Mouse (Mus musculus) heart, embryonic 15.5 days (tissue): ENCODE data around the gene Ddx60. TPM values are rescaled to one million over a fixed set of nuclear protein-coding genes. Genes with fewer than 3 reads are reported as not detected.

Source experiments
- ATAC-seq: fragments of 200-750 bp; cut with Nextera tagmentation; replicated peaks from 2 replicates; pipeline ENCODE4 v1.8.0; 2017; ENCODE audit warnings: low read depth, moderate TSS enrichment; ENCODE audit not compliant: insufficient number of reproducible peaks, insufficient read depth, low FRiP score
- H3K27ac ChIP-seq: fragments of 300-500 bp; sonication (generic); 2 replicates; pipeline ENCODE4 v1.5.1; 2015; ENCODE audit warnings: mild to moderate bottlenecking, inconsistent platforms
- H3K27me3 ChIP-seq: fragments of 300-500 bp; sonication (generic); 2 replicates; pipeline ENCODE4 v1.6.1; 2015; ENCODE audit warnings: inconsistent platforms
- H3K36me3 ChIP-seq: fragments of 300-500 bp; sonication (generic); 2 replicates; pipeline ENCODE4 v1.6.1; 2015; ENCODE audit warnings: mild to moderate bottlenecking, inconsistent platforms
- H3K4me1 ChIP-seq: fragments of 300-500 bp; sonication (generic); replicated peaks from 2 replicates; pipeline ENCODE4 v1.6.1; 2015; ENCODE audit warnings: inconsistent platforms
- H3K4me2 ChIP-seq: fragments of 300-500 bp; sonication (generic); 2 replicates; pipeline ENCODE4 v1.6.1; 2015; ENCODE audit warnings: inconsistent platforms, mild to moderate bottlenecking, moderate library complexity
- H3K4me3 ChIP-seq: fragments of 300-500 bp; sonication (generic); 2 replicates; pipeline ENCODE4 v1.5.1; 2015; ENCODE audit warnings: mild to moderate bottlenecking, inconsistent platforms
- H3K9ac ChIP-seq: fragments of 300-500 bp; sonication (generic); 2 replicates; pipeline ENCODE4 v1.6.1; 2015; ENCODE audit warnings: mild to moderate bottlenecking, inconsistent platforms
- H3K9me3 ChIP-seq: fragments of 300-500 bp; sonication (generic); replicated peaks from 2 replicates; pipeline ENCODE4 v1.6.1; 2016; ENCODE audit warnings: inconsistent platforms
- whole genome bisulfite sequencing: fragments of 180-500 bp; shearing (Covaris S2); methylation state at CpG from one replicate; pipeline ENCODE4 v1.1.7; 2015; ENCODE audit warnings: mixed read lengths; 5-methylcytosine and 5-hydroxymethylcytosine counted together
- polyA plus RNA-seq: library from polyadenylated mRNA; unstranded; fragments of >200 nt; fragmentation: Nextera tagmentation; extraction: Ambion mirVana; gene quantifications from 2 replicates; pipeline ENCODE4 v1.2.1, GENCODE M21; 2015

Gene Ddx60
- polyA plus RNA-seq, 1 experiment from 2014 or later, result 2.1 TPM

GRCm38 (mm10) chr8:61992796-61993195, 64.9 kb downstream of the Ddx60 start:
- WGBS, result 77% methylated on average over 1 of the region's 1 CpGs
- no peak overlapping the region for H3K9ac ChIP-seq
- H3K4me3 ChIP-seq, result no peak overlapping the region
- H3K27ac ChIP-seq, result no peak overlapping the region
- H3K36me3 ChIP-seq, result no peaks in the 10 kb centered on the region
- no peak overlapping the region for H3K4me2 ChIP-seq
- no peaks in the 10 kb centered on the region for H3K9me3 ChIP-seq
- H3K4me1 ChIP-seq, result no peaks in the 10 kb centered on the region
- no peak for ATAC-seq
- H3K27me3 ChIP-seq, result no peaks in the 10 kb centered on the region

- no peak overlapping the region for H3K4me3 ChIP-seq
- no peaks in the 10 kb centered on the region for H3K36me3 ChIP-seq
- H3K27ac ChIP-seq, result no peak overlapping the region
- H3K27me3 ChIP-seq, result no peaks in the 10 kb centered on the region
- no peak overlapping the region for H3K9ac ChIP-seq
- no peak overlapping the region for H3K4me2 ChIP-seq
- WGBS, result 63% methylated on average over 2 of the region's 2 CpGs
- ATAC-seq, result no peak
- H3K9me3 ChIP-seq, result no peaks in the 10 kb centered on the region
- H3K4me1 ChIP-seq, result no peaks in the 10 kb centered on the region
Observed at GRCm38 (mm10) chr8:61997125-61997524, 69.2 kb downstream of the Ddx60 start.

GRCm38 (mm10) chr8:62014166-62014565, 86.3 kb downstream of the Ddx60 start:
- H3K4me3 ChIP-seq, result no peak overlapping the region
- no peak overlapping the region for H3K9ac ChIP-seq
- no peaks in the 10 kb centered on the region for H3K36me3 ChIP-seq
- H3K9me3 ChIP-seq, result no peaks in the 10 kb centered on the region
- no peaks in the 10 kb centered on the region for H3K4me1 ChIP-seq
- no peaks in the 10 kb centered on the region for H3K27me3 ChIP-seq
- WGBS, result 86% methylated on average over 4 of the region's 4 CpGs
- no peak overlapping the region for H3K4me2 ChIP-seq
- no peak for ATAC-seq
- no peak overlapping the region for H3K27ac ChIP-seq

GRCm38 (mm10) chr8:62014582-62014981, 86.7 kb downstream of the Ddx60 start:
- Histone ChIP-seq H3K36me3 (no peaks in the 10 kb centered on the region), H3K4me3 (no peak overlapping the region), H3K27ac (no peak overlapping the region), H3K9me3 (no peaks in the 10 kb centered on the region), H3K4me2 (no peak overlapping the region), H3K27me3 (no peaks in the 10 kb centered on the region), H3K4me1 (no peaks in the 10 kb centered on the region), H3K9ac (no peak overlapping the region)
- ATAC-seq, result no peak
- WGBS, result 89% methylated on average over 4 of the region's 4 CpGs

- Histone ChIP-seq H3K9me3 (no peaks in the 10 kb centered on the region), H3K4me2 (no peak overlapping the region), H3K9ac (no peak overlapping the region), H3K27ac (no peak overlapping the region), H3K4me1 (no peaks in the 10 kb centered on the region), H3K4me3 (no peak overlapping the region), H3K27me3 (no peaks in the 10 kb centered on the region), H3K36me3 (no peaks in the 10 kb centered on the region)
- 46% methylated on average over 3 of the region's 3 CpGs for WGBS
- no peak for ATAC-seq
Observed at GRCm38 (mm10) chr8:62034351-62034750, 106.5 kb downstream of the Ddx60 start.

GRCm38 (mm10) chr8:62046809-62047208, 118.9 kb downstream of the Ddx60 start:
- 37% methylated on average over 2 of the region's 2 CpGs for WGBS
- Histone ChIP-seq H3K4me1 (no peaks in the 10 kb centered on the region), H3K9ac (no peak overlapping the region), H3K4me2 (no peak overlapping the region), H3K4me3 (no peak overlapping the region), H3K27ac (no peak overlapping the region), H3K9me3 (no peaks in the 10 kb centered on the region), H3K27me3 (no peaks in the 10 kb centered on the region), H3K36me3 (no peaks in the 10 kb centered on the region)
- no peak for ATAC-seq

- Histone ChIP-seq H3K36me3 (no peaks in the 10 kb centered on the region), H3K27me3 (no peaks in the 10 kb centered on the region), H3K4me1 (no peaks in the 10 kb centered on the region), H3K4me2 (no peak overlapping the region), H3K9ac (no peak overlapping the region), H3K9me3 (no peaks in the 10 kb centered on the region), H3K4me3 (no peak overlapping the region), H3K27ac (no peak overlapping the region)
- no peak for ATAC-seq
Observed at GRCm38 (mm10) chr8:62060357-62060756, 132.5 kb downstream of the Ddx60 start.

GRCm38 (mm10) chr8:62068305-62068704, 140.4 kb downstream of the Ddx60 start:
- no peak overlapping the region for H3K4me2 ChIP-seq
- H3K9me3 ChIP-seq, result no peaks in the 10 kb centered on the region
- no peak overlapping the region for H3K9ac ChIP-seq
- no peak overlapping the region for H3K4me3 ChIP-seq
- no peak for ATAC-seq
- H3K27ac ChIP-seq, result no peak overlapping the region
- H3K36me3 ChIP-seq, result no peaks in the 10 kb centered on the region
- H3K27me3 ChIP-seq, result no peaks in the 10 kb centered on the region
- no peaks in the 10 kb centered on the region for H3K4me1 ChIP-seq

GRCm38 (mm10) chr8:62080195-62080802, 152.4 kb downstream of the Ddx60 start:
- H3K27ac ChIP-seq, result no peak overlapping the region
- H3K4me2 ChIP-seq, result no peak overlapping the region
- H3K36me3 ChIP-seq, result no peaks in the 10 kb centered on the region
- no peak for ATAC-seq
- H3K9me3 ChIP-seq, result no peaks in the 10 kb centered on the region
- no peak overlapping the region for H3K9ac ChIP-seq
- WGBS, result 36% methylated on average over 3 of the region's 3 CpGs
- H3K4me3 ChIP-seq, result no peak overlapping the region
- no peaks in the 10 kb centered on the region for H3K27me3 ChIP-seq
- H3K4me1 ChIP-seq, result no peaks in the 10 kb centered on the region

- WGBS, result 82% methylated on average over 2 of the region's 2 CpGs
- no peak for ATAC-seq
- no peaks in the 10 kb centered on the region for H3K36me3 ChIP-seq
- H3K9ac ChIP-seq, result no peak overlapping the region
- H3K27me3 ChIP-seq, result no peaks in the 10 kb centered on the region
- no peak overlapping the region for H3K4me3 ChIP-seq
- no peak overlapping the region for H3K4me2 ChIP-seq
- no peak overlapping the region for H3K27ac ChIP-seq
- no peaks in the 10 kb centered on the region for H3K4me1 ChIP-seq
- H3K9me3 ChIP-seq, result no peaks in the 10 kb centered on the region
Observed at GRCm38 (mm10) chr8:62081804-62082203, 153.9 kb downstream of the Ddx60 start.
